Mouse (Mus musculus) urinary bladder, postnatal 25 days (tissue): ENCODE measurements around the gene Fam136a.
"Not testable (repeated sequence)": the region's sequence is repeated elsewhere in the genome, so short reads cannot be mapped to it uniquely, and the experiment has no call there.

Source experiments
- DNase-seq: peaks from one replicate; pipeline ENCODE4 v3.0.0; 2022; ENCODE audit warnings: low spot score

Gene Fam136a

DNA sequence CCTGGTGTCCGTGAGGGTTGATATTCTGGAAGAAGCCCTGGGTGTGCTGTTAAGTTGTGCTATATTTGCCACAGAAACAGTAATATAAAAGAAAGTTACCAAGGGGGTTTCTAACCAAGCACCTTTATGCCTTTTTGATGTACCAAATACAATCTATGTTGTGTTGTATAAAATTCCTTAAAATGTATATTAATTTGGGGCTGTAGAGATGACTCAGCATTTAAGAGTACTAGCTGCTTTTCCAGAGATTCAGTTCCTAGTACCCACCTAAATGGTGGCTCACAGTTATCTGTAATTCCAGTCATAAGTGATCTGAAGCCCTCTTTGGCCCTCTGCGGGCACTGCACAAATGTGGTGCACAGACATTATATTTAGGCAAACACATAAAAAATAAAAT is 1.4 kb downstream of the Fam136a start:
- no peak for DNase-seq

DNA sequence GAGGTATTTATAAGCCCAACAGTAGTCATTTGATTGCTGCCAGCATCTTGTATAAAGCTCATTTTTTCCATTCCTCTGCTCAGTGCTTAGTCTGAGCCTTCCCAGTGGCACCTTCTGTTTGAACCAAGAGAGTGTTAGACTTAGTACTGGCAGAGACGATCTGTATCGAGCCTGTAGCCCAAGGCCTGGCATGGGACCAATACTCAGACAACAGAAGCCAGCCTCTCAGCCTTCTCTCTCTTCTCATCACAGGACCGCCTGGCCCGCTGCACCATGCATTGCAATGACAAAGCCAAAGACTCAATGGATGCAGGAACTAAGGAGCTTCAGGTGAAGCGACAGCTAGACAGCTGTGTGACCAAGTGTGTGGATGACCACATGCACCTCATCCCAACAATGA is 3.0 kb downstream of the Fam136a start:
- DNase-seq, result no peak

DNA sequence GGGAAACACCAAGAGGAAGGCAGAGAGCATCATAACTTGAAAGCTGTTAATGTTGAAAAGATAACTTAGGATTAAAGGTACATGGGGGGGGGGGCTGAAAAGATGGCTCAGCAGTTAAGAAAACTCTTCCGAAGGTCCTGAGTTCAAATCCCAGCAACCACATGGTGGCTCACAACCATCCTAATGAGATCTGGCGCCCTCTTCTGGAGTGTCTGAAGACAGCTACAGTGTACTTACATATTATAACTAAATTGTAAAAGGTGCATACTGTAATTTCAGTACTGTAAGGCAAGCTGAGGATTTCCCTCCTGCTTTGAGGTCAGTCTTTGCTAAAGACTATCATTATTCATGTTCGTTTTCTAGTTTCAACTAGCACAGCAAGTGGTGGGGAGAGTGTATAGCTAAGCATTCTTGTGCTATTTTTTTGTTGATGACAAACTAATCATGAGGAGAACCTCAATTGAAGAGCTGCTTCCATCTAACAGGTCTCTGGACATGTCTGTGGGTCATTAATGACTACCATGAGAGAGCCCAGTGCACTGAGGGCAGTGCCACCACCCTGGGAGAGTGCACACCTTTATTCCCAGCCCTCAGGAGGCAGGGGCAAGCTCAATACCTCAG is 4.8 kb downstream of the Fam136a start:
- no peak for DNase-seq

DNA sequence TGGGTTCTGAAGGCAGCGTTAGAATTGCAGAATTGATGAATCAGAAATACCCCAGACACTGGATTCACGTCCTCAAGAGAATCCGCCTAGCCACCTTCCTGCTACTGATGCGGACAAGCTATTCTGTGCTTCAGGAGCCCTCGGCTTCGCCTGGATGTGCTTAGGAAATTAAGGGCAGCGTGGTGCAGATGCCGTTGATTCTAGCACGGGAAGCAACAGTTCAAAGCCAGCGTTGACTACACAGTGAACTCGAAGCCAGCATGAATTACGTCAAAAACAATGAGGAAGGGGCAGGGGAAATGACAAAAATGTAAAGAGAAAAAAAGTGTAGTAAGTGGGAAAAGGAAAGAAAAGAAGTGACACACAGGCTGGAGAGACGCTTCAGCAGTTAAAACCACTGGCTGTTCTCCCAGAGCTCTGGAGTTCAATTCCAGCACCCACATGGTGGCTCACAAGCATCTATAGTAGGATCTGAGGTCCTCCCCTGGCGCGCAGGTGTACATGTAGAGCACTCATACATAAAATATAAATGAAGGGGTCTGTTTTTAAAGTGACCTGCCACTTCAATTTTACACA is 5.4 kb downstream of the Fam136a start, which contains the start of gene Snrpg:
Gene Snrpg, plus strand, starts transcription at position 541 of the 576 bp plus-strand sequence.
- no peak for DNase-seq

DNA sequence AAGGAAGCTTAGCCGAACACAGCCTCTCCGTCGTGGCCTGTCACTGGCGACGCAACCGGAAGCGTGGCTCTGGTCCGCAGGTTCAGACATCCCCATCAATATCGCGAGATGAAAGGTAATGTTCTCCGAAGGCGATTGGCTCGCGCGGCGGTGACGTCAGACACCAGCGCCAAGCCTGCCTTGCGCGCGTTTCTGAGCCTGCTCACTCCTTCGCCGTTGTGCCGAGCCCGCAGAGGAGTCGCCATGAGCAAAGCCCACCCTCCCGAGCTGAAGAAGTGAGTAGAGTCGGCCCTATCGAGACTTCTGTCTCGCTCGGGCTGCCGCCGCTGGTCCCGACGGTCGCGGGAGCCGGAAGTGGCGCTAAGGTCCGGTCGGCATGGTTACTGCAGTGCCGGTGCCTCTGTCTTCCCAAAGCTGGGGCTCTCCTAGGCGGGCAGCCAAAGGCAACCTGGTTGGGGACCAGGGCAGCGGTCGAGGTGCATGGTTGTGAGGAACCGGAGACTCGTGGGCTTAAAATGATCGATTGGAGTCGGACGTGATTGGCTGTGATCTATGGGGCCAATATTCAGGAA is 6.0 kb downstream of the Fam136a start:
- peak; percentile 93 for DNase-seq

DNA sequence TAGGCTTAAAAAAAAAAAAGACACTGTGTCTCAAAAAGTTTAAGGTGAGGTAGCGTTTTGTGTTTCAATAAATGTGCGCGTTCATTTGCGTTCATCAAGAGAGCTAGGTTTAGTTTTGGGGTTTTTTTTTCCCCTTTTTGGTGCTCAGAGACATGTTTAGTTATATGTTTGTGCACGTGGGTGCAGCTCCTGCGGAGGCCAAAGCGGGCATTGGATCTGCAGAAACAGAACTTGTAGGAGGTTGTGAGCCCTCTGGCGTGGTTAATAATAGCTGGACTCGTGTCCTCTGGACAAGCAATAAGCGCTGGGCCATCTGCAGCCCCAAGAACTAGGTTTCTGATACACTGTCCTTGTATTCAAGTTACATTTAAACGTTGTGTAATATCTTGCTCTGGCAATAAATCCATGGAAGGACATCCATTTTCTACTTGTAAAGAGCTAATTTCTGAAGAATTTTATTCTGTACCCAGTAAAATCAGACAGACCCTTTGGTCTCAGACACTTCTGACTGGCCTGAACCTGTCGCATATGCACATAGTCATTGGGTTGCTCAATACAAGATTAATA is 6.6 kb downstream of the Fam136a start:
- DNase-seq, result no peak

DNA sequence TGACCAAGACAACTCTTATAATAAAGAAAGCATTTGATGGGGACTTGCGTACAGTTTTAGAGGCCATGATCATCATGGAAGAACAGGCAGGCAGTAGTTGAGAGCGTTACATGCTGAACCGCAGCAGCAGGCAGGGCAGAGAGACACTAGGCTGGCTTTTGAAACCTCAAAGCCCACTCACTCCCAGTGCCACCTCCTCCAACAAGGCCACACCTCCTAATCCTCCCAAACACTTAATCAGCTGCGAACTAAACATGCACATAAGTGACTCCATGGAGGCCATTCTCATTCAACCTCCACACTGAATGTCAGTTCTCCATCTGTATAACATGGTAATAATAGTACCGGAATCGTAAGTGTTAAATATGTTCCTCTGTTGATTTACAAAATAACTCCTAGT is 8.1 kb downstream of the Fam136a start:
- no peak for DNase-seq

DNA sequence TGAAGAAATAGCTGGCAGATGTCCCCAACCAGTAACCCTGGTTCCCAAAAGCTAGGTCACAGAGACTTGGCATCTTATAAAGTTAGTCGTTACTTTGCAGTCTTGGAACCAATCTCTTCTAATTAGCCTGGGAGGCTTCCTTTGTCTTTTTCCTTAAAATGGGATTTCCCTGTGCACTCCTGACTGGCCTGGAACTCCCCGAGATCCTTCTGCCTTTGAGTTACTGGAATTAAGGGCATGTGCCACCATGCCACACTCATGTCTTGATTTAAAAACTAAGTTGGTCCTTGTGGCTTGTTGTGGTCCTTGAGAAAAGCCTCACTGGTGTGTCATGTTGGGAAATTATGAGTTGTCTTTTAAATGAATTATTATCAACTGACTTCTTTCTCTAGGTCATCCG is 12.9 kb downstream of the Fam136a start:
- DNase-seq, result no peak

DNA sequence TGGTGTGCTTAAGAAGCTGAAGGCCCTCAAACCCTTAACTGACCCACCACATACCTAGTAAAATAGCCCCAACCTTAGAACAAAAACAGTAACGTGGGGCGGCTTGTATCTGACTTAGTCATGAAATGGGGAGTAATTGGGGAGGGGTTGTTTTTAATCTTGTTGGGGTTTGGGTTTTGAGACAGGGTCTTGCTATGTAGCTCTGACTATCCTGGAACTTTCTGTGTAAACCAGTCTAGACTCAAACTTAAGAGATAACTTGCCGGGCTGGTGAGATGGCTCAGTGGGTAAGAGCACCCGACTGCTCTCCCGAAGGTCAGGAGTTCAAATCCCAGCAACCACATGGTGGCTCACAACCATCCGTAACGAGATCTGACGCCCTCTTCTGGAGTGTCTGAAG is 14.7 kb downstream of the Fam136a start:
- DNase-seq, result not testable (repeated sequence)

DNA sequence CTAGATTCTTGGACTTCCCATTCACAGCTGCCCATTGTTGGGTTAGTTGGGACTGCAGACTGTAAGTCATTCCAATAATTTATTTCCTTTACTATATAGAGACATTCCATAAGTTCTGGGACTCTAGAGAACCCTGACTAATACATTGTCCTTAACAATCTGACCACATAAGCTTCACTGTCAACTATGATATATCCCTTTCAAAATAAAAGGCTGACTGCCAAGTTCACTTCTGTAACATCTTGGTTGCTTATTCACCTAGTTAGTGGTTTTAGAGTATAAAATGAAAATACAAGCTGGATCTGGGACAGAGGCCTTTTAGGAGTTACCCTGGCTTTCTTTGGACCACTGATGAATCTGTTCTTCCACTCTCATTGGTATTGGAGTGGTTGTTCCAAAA is 17.1 kb downstream of the Fam136a start:
- DNase-seq, result no peak

DNA sequence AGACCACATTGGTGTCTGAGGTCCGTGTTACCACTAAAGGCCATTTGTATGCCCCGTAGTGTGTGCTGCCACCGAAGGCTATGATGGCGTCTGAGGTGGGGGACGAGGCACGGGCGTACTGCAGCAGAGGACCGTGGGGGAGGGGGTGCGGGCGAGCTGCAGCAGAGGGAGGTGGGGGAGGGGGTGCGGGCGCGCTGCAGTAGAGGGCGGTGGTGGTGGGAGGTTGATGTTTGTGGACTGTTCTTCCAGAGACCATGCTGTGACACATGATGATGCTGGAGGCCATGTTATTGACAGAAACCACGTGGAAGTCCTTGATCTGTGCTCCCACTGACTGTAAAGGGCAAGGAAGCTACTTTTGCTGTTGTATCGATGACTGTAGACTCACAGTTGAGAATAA is 17.9 kb downstream of the Fam136a start:
- DNase-seq, result no peak

DNA sequence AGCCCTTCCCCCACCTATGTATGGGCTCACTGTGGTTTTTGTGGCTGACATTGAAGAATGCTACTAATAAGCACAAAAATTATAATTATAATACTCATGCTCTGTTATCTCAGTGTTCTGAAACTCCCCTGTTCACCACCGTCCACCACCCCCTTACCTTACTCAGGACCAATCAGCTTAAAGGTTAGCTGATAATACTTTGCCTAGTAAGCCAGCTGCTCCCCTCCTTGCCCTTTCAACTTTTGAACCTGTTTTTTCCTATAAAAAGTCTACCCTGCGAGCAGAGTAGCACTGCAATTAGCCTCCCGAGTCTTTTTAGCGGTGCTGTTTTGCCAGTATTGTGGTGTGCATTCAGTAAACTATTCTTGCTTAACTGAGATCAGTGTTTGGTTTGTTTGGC is 19.2 kb downstream of the Fam136a start:
- no peak for DNase-seq

DNA sequence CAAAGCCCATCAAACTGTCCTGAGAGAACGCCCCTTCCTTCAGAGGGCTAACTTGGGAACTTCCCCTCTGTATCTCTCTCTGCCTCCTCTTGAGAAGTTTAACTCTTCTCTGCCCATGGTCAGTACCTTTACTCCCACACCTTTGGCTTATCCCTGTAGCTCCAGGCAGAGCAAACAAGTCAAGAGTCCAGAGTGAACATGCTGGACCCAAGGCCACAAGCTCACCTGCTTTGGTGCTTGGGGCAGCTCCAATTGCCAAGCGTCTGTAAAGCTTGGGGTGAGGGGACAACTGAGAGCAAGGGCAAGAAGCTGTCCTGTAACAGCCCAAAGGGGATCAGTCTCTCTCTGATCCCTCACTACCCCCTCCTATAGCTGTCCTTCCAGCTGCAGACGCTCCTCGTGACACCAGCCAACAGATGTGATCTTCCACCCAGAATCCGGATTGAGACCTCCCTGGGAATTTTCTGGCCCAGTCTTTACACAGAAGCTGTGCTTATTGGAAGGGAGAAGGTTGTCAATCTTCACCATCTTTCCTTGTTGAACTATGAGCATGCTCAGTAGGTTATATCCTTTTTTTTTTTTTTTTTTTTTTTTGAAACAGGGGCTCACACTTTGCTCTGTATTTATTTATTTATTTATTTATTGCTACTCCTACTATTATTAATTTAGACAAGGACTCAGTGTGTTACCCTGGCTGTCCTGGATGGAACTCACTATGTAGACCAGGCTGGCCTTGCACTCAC is 20.1 kb downstream of the Fam136a start:
- DNase-seq, result no peak

DNA sequence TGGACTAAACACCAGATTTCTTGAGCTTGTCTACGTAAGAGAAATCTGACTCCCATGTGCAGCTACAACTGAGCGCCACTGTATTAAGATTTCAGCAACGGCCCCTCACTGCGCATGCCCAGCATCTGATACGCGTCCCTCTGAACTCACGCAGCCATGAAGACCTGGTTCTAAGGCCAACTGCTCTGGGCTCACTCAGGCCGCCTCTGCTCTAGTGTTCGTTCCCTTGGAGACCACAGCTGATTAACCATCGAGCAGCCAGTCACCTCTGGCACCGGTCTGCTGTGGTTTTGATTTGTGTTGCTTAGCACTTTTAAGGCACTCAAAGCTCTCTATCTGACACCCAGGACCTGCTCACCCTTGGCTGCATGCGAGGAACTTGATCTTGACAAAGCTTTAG is 21.9 kb downstream of the Fam136a start:
- DNase-seq, result no peak

DNA sequence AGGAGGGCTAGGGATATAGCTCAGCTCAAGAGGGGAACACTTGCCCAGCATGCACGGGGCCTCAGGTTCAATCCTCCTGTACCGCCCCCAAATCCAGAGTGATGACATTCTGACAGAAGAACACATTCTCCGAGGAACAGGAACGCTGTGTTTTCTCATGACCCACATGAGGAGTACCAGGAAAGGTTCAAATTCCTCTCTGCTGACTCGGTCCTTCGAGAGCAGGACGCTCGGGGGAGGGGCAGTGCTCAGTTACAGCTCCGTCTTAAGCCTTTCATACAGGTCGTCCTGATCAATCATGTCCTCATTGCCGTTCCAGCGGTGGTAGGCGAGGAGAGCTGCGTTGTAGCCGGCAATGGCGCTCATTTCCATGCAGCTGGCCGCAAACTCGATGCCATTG is 23.0 kb downstream of the Fam136a start:
- no peak for DNase-seq

DNA sequence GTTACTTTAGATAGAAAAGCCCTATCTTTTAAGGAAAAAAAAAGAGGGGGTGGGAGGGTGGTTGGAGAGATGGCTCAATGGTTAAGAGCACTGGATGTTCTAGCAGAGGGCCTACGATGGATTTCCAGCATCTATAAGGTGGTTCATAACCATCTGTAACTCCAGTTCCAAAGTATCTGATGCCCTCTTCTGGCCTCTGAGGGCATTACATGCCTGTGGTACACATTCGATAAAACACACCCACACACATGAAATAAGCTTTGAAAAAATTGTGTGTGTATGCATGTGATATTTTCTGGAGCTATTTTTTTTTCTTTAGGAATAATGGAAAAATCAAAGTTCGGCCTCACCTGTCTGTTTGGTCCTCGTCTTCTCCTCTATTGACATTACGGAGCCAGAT is 25.9 kb downstream of the Fam136a start:
- no peak for DNase-seq

DNA sequence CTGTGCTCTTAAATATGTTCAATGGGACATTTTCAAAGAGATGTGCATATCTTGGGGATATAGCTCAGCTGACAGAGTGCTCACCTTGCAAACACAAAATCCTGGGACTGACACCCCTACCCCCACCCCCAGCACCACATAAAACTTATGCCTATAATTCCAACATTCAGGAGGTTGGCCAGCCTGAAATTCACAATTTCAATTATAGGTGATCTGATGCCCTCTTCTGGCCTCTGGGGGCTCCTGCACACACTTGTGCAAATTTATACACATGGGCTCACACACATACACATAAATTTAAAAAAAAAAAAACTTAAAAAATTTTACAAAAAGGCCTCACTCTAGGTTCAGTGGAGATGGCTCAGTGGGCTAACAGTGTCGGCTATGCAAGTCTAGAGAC is 27.7 kb downstream of the Fam136a start:
- no peak for DNase-seq

DNA sequence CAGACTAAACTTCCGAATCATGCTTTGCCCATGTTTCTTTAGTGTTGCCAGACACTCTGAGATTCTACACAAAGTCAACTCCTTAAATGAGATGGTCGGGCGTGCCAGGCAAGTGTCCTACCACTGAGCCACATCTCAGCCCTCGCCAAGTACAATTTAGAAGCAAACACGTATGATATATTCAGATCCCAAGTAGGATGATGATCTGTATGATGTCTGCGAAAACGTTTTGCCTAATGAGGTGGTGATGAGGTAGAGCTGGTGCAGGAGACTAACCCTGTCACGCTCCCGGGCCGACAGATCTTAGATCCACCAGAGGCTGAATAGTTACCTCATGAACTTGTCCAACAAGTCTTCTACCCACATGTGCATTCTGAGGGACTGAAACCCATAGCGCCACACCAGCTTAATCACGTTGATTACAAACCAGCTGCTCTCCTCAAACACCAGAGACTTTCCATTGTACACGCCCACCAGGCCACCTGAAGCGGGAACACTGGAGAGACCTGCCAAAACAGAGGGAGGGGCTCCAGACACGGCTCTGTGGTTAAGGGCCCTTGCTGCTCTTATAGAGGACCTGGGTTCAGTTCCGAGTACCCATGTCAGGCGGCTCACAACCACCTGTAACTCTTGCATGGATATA is 28.8 kb downstream of the Fam136a start:
- DNase-seq, result no peak

DNA sequence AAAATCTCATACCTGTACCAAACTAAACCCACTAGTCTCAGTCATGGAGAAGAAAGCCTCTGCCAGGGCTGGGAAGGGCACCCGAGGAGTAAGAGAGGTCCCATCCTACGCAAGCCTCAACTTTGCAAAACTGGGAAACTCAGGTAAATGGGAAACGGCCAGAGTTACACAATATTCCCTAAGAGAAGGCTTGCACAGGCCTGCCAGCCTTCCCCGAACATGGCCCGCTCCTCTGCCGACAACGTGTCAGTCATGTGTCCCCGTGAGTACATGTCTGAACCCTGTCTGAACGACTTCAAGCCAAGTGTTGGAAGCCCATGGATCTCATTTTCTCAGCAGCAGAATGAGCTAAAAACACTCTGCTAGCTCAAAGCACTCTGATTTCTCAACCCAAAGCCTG is 29.6 kb downstream of the Fam136a start:
- no peak for DNase-seq

DNA sequence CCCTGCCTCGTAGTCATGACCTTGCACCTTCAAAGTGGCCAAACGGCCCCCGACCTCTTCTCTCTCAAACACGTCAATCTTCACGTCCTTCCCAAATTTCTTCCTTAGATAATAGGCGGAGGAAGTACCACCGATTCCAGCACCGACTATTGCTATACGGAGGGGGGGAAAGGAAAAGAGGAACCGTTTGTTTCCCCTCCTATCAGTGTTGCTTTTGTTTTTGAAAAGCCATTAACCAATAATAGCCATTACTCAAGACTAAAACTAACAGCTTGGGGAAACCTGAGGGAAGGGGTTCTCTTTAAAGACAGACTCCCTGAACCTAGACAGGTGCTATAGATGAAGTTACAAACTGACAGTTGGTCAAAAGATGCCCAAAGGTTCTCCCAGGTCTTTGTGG is 30.5 kb downstream of the Fam136a start:
- DNase-seq, result no peak

DNA sequence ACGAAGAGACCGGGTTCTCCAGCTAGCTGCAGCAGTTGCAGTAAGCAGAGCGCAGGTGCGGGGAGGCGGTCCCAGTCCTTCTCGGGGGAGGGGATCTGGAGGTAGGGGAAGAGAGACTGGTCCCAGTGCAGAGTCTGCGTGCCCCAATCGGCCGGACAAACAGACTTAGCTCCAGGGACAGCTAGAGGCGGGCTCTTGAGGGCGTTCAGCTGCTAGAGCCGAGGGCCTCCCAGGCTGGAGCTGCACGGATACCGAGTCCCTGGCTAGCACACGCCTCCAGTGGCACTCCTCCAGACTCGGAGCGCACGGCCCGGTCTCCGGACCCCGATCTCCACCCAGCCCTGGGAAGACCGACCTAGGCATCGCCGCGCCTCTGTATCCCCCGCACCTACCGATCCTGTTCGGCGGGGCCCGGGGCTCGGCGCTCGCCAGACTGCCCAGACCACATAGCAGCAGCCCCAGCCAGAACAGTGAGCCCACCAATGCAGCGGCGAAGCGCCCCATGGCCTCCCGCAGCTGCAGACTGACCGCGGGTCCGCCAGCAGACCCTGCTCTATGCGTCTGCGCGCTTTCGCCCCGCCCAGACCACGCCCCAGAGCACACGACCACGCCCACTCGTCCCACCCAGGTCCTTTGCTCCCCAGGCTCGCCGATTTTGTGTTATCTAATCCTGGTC is 31.3 kb downstream of the Fam136a start, which contains the start of gene Pcyox1:
Gene Pcyox1, minus strand, starts transcription at position 574 of the 676 bp plus-strand sequence.
- peak; percentile 88 for DNase-seq
